Mouse (Mus musculus) ovary, adult 2 months (tissue): Measurements from ENCODE around the gene Olfr201. TPM values are rescaled to one million over a fixed set of nuclear protein-coding genes. Genes with fewer than 3 reads are reported as not detected.

Source experiments
- polyA plus RNA-seq: library from polyadenylated mRNA; depleted of rRNA; stranded (reverse); fragments of >200 nt; gene quantifications from 2 replicates; pipeline ENCODE4 v1.2.3, GENCODE M21; 2012; rRNA removed

Olfr201 gene
- not detected in 2 replicates for polyA plus RNA-seq

DNA sequence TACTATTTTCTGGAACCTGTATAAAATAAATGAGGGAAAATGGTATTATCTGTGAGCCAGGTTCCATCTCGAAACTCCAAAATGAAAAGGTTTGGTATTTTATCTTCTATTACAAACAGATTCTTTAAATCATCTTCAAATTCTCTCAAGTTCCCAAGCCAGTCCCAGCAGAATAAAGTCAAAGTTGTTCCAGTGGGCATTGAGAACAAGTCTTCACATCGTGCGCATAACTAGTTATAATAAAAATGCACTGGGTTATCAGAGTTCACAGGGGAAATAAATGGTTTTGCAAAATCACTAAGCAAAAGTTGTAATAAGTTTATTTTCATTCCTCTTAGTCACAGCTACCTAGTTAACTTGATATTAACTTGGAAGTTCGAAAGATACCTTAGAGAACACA, at the start of gene Olfr201:
Olfr201 (minus strand) TSS at position 101 of the 400 bp plus-strand sequence.

DNA sequence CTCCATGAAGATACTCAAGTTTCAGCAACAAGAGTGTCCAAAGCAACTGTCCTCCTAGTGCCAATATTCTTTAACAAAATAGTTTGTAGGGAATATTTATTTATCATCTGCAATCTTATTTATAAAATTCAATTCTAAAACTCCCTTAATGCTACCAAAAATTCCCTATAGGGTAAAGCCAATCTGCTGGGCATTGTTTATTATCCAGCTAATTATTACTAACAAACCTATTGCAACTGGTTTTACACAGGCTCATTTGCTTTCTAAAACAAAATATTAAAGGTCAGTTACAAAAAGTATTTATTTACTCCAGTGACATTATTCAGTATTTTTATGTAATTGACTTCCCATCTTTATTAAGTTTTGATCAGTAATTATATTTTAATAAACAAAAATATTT, 45.7 kb upstream of the Olfr201 start, which contains the start of gene Olfr204:
Olfr204 (minus strand) TSS at position 101 of the 400 bp plus-strand sequence.

DNA sequence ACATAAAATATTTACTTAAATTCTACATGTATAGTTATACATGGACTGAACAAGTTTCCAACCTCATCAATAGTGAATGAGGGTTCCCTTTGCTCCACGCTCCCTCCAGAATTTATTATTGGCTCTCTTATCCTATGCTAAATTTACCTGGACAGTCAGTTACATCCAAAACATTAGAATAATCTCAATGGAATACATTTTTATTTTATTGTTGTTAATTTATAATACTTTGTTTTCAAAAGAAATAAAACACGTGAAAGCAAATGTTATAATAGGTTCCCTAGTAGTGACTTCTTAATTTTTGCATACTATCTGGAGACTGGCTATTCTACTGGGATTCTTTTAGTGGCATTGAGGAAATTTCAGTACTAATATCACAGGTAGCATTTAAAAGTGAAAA, 26.1 kb upstream of the Olfr201 start, which contains the start of gene Olfr203:
Olfr203 (plus strand) TSS at position 301 of the 400 bp plus-strand sequence.

DNA sequence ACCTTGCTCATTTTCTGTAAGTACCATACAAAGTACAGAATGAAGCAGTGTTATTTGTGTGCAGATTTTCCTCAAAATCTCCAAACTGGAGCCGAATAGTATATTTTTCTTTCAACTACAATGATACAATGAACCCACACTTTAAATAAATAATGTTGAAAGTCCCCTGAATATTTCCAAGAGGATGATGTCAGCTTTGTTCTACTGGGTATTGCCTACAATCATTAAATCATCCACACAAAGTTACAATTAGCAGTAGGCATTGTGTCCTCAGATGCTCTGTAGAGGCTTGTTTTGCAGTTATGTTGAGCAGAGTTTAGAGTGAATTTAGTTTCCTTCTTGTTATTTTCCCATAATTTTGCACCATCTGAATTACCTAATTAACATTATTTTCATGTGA, 14.3 kb upstream of the Olfr201 start, which contains the start of gene Olfr202:
Olfr202 (minus strand) TSS at position 101 of the 400 bp plus-strand sequence.

DNA sequence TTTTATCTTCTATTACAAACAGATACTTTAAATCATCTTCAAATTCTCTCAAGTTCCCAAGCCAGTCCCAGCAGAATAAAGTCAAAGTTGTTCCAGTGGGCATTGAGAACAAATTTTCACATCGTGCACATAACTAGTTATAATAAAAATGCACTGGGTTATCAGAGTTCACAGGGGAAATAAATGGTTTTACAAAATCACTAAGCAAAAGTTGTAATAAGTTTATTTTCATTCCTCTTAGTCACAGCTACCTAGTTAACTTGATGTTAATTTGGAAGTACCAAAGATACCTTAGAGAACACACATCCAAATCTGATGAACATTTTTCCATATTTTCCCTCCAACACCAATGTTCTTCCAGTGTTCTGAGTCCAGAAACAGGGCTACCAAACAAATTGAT, 52.8 kb downstream of the Olfr201 start, which contains the start of gene Olfr199:
Olfr199 (minus strand) TSS at position 101 of the 400 bp plus-strand sequence.

Other genes starting within 250 kb of the Olfr201 start
- not detected in 2 replicates for gene Olfr186, start 242.3 kb downstream of the Olfr201 start, polyA plus RNA-seq
- not detected in 2 replicates for gene Olfr187, start 232.9 kb downstream of the Olfr201 start, polyA plus RNA-seq
- gene Olfr190, start 194.6 kb downstream of the Olfr201 start, polyA plus RNA-seq: not detected in 2 replicates
- not detected in 2 replicates for gene Olfr191, start 182.8 kb downstream of the Olfr201 start, polyA plus RNA-seq
- not detected in 2 replicates for gene Olfr193, start 160.8 kb downstream of the Olfr201 start, polyA plus RNA-seq
- gene Olfr194, start 151.6 kb downstream of the Olfr201 start, polyA plus RNA-seq: not detected in 2 replicates
- not detected in 2 replicates for gene Olfr195, start 125.6 kb downstream of the Olfr201 start, polyA plus RNA-seq
- gene Olfr196, start 102.2 kb downstream of the Olfr201 start, polyA plus RNA-seq: not detected in 2 replicates
- gene Olfr198, start 69.1 kb downstream of the Olfr201 start, polyA plus RNA-seq: not detected in 2 replicates
- gene Olfr199, start 52.9 kb downstream of the Olfr201 start, polyA plus RNA-seq: not detected in 2 replicates
- not detected in 2 replicates for gene Olfr202, start 14.2 kb upstream of the Olfr201 start, polyA plus RNA-seq
- not detected in 2 replicates for gene Olfr203, start 26.2 kb upstream of the Olfr201 start, polyA plus RNA-seq
- not detected in 2 replicates for gene Olfr204, start 45.6 kb upstream of the Olfr201 start, polyA plus RNA-seq
- not detected in 2 replicates for gene Olfr205, start 58.5 kb upstream of the Olfr201 start, polyA plus RNA-seq
- gene Olfr206, start 76.6 kb upstream of the Olfr201 start, polyA plus RNA-seq: not detected in 2 replicates
- gene Olfr209, start 91.4 kb upstream of the Olfr201 start, polyA plus RNA-seq: not detected in 2 replicates
- gene Gabrr3, start 134.7 kb upstream of the Olfr201 start, polyA plus RNA-seq: 0.06 TPM in 1 of 2 replicates, not detected in the other
- 4.3 and 4.5 TPM in 2 replicates for gene Riox2, start 199.1 kb upstream of the Olfr201 start, polyA plus RNA-seq